Mouse (Mus musculus) natural killer cell, adult 2 months (primary cell): ENCODE measurements around the gene Nxnl2.
"Not testable (repeated sequence)": the region's sequence is repeated elsewhere in the genome, so short reads cannot be mapped to it uniquely, and the experiment has no call there.

Experiments used
- DNase-seq, 2 experiments: peaks; one replicate each; pipeline ENCODE4 v3.0.0; 2022; ENCODE audit warnings: low spot score in 2 of 2

Nxnl2 gene

DNA sequence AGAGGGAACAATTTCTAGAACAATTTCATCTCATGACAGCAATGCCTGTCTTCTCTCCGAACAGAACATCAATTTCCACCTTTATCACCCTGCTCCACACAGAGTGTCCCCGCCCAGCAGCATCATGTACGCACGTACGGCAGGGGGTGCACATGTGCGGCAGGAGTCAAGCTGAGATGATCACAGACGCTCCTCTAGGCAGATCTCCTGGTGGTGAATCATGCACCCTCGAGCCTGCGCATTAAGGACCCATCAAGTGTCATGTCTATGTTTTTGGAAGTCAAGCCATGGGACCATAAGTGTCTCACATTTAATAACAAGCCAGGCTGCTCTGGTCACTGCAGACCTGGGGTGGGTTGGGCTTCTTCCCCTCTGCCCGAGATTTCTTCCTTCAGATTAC is 8.1 kb downstream of the Nxnl2 start:
- no peak for DNase-seq

DNA sequence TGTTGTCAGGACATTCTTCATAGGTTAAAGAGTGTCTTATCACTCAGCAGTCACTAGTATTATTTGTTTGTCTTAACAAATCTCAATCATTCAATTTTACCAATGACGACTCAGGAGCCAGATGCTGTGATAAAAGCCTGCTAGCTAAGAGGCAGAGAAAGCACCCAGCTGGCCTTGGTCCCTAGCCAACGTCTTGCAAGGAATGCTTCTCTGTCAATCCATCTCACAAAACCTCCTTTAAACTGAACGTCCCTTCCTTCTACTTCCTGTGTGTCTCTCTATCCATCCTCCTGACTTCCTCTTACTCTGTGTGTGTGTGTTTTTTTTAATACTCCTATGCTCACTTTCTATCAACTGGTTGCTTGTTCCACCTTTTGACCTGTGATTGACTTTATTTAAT is 8.5 kb downstream of the Nxnl2 start:
- no peak for DNase-seq

DNA sequence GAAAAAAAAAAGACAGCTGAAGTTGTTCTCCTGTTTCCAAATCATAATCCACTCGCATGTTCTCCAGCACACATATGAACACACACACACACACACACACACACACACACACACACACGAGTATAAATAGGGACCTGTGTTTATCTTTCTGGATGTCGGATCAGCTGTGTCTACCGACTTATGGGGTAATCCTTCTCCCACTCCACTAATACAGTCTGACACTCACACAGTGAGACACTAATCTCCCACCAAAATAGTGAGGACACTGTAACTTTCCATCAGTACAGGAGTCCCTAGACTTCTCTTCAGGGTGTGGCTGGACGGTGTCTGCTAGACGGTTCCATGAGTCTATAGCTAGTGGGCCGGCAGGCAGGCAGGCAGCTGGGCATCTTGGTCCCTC is 11.4 kb downstream of the Nxnl2 start:
- DNase-seq: no peak

DNA sequence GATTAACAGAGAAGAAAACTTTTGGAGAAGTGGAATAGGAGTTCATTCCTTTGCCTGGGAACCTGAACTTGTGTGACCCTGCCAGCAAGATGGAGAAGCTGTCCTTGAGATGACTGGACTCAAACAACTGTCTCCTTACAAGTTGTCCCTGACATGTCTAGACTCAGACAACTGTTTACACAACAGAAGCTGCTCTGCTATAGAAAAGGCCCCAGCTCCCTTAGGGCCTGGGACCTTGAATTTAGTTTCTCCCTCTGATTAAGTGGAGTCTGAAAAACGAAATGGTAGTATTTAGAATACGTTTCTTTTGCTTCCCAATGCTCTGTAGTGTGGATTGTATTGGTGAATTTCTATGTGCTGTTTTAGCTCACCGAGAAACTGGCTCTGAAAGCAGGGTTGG is 14.1 kb downstream of the Nxnl2 start:
- no peak for DNase-seq

GRCm38 (mm10) chr13:51190336-51190735 is 19.5 kb downstream of the Nxnl2 start:
- no peak for DNase-seq

DNA sequence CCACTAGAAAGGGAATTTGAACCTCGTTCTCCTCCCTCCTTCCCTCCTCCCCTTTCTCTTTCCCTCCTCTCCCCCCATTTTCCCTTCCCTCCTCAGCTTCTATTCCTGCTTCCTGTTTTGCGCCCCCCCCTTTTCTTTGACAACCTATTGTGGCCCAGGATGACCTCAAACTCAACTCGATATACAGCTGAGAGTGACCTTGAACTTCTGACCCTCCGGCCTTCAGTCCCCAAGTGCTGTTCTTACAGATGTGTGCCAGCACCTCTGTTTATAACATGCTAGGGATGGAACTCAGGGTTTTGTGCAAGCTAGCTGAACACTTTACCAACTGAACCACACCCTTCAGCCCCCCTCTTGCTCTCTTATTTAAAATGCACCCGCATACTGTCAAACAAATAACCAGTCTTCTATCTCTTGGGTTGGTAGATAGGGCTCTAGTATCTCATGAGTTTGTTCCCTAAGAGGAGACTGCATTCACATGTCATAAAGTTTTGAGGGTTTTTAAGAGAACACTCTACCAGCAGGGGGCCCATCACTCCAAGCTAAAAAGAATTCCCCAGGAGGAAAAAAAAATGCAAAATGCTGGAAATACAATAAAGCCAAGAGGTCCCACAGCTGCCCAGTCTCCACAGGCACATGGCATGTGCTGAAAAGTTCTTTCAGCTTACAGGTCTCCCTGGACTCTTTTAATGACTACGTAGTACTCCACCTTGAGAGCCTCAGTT is 20.8 kb downstream of the Nxnl2 start:
- DNase-seq: no peak

DNA sequence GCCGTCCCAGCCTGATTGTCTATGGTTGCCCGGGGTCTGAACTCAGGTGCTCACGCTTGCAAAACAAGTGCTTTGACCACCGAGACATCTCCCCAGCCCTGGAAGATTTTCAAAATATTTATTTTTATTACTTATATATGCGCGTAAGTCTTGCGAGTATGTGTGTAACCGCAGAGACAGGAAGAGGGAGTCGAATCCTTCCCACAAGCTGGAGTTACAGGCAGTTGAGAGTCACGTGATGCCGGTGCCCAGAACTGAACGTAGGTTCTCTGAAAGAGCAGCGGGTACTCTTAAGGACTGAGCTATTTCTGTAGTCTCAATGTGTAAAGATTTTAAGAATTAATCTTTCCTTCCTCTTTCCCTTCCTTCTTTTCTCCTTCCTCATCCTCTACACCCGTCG is 23.1 kb downstream of the Nxnl2 start:
- no peak for DNase-seq

GRCm38 (mm10) chr13:51197699-51198098 is 26.9 kb downstream of the Nxnl2 start:
- DNase-seq: no peak

DNA sequence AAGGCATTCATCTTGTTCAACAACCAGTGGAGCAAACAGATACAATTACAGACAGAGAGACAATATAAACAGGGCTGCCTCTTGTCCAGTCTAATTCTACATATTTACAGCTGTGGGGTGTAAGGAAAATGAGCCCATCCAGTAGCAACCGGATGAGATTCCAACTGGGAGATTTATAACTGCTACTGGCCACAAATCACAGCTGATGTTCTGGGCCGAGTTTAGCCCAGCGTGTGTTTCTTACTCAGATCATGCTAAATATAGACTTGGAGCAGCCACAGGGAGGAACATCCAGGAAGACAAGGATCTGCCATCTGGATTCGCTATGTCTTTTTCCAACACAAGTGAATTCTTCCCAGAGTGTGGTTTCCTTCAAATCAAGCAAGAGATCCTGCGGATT is 27.4 kb downstream of the Nxnl2 start:
- no peak for DNase-seq

DNA sequence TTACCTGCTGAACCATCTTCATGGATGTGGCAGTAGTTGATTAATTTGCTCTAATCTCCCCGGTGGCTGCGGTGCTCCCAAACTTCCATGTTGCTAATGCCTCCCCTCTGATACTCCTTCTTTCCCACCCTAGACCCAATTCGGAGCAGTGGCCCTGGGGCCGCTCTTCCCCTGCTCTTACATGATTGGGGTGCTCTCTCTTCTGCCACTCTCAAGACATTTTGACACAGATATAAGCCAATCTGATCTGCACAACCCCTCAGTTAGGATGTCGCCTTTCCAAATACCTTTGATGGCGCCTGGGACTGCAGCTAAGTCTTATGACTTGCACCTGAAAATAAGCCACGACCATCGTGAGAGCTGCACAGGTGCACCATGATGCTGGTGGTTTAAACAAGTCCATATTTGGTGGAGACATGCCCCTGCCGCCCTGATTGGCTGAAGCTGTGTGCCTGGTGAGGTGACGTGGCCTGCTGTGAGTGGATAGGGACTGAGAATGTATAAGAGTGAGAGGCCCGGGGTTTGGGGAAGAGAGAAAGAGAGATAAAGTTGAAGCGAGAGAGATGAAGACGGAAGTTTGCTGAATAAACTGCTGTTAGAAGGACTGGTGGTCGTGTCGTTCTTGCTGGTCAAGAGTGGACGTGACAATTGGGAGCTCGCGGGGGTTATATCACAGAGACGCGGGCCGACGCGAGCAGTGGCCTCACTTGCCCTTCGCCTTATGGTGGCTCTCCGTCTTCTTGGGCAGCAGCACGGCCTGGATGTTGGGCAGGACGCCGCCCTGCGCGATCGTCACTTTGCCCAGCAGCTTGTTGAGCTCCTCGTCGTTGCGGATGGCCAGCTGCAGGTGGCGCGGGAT is 31.4 kb downstream of the Nxnl2 start:
- not testable (repeated sequence) for DNase-seq

GRCm38 (mm10) chr13:51202844-51203173 is 32.0 kb downstream of the Nxnl2 start:
- peak; percentile 35 to 38 for DNase-seq

DNA sequence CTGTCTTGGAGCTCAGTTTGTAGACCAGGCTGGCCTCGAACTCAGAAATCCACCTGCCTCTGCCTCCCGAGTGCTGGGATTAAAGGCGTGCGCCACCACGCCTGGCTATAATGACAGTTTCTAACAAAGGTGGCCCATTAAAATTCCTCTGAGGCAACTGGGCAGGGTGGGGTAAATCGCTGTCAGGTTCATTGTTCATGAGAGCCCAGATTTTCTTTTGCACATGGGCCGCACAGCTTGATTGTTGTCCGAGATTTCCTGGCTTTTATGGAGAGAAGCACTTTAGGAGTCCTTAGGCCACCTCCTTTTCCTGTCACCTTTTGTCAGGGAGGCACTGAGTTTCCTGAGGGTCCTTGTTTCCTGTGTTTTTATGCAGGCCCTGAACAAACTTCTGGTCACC is 32.6 kb downstream of the Nxnl2 start:
- no peak for DNase-seq

DNA sequence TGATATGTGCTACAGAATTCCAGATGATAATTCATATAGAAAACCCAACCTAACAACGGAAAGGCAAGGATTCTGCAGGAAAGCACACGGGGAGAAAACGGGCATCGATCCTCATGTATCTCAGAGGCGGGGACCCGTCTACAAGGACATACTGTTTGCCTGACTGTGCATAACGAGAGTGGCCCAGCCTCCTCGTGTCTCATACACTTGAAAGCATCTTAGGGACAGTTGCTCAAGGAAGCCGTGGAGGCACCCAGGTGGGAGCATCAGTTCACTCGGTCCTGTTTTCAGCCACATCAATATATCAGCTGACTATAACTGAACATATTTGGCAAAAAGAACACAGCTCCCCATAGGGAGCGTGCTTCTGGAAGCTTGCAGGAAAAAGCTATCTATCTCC is 33.3 kb downstream of the Nxnl2 start:
- DNase-seq: not testable (repeated sequence)

DNA sequence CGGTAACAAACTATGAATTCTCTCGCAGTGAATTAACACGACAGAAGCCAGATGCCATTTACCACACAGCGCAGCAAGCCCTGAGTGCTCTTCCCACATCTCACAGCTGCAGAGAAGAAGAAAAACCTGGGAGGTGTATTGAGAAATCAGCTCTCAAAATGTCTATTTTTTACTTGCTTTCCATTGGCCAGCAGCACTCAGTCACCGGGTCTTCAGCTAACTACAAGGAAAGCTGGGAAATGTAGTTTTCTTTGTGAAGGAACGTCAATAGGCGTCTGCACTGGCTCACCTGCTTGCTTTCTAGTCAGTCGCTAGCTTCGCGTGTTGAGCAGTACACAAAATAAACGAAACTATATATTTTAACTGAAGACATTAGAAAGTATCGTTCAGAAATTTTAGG is 37.1 kb downstream of the Nxnl2 start:
- no peak for DNase-seq

GRCm38 (mm10) chr13:51208378-51209100 is 37.7 kb downstream of the Nxnl2 start:
- no peak for DNase-seq

- no peak for DNase-seq
Measured at GRCm38 (mm10) chr13:51210639-51211038, 39.8 kb downstream of the Nxnl2 start.

- DNase-seq: no peak
Measured at GRCm38 (mm10) chr13:51214746-51215145, 43.9 kb downstream of the Nxnl2 start.

- no peak for DNase-seq
Measured at GRCm38 (mm10) chr13:51220897-51221296, 50.1 kb downstream of the Nxnl2 start.

GRCm38 (mm10) chr13:51221425-51222160 is 50.8 kb downstream of the Nxnl2 start:
- DNase-seq: no peak
